Mouse (Mus musculus): ENCODE measurements around the gene Synj2.
"Not testable (repeated sequence)": the region's sequence is repeated elsewhere in the genome, so short reads cannot be mapped to it uniquely, and the experiment has no call there.

Synj2 gene

DNA sequence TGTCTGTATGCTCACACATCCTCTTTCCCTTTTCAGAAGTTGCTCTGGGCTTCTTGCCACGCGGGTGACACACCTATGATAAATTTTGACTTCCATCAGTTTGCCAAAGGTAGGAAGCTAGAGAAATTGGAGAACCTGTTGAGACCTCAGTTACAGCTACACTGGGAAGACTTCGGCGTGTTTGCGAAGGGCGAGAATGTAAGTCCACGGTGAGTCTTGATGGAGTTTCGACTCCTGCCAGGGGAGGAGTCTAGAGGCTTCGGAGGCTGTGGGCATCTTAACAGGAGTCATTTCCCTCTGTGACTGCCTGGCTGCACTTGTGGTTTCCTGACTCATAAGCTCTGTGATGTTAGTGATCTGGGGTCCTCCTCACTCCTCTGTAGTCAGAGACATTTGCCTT lies 66.8 kb downstream of the Synj2 start:
- in situ Hi-C loops (cut with MboI; ENCODE audit: low pct_unique_long_range_greater_than_20kb in 1 of 2, low sequenced_read_pairs in 2 of 2, unreplicated experiment in 1 of 2) = no loop called here

- in situ Hi-C loops (cut with MboI; ENCODE audit: low pct_unique_long_range_greater_than_20kb in 1 of 2, low sequenced_read_pairs in 2 of 2, unreplicated experiment in 1 of 2) = no loop called here
Observed at GRCm38 (mm10) chr17:6008590-6008989, 67.5 kb downstream of the Synj2 start.

DNA sequence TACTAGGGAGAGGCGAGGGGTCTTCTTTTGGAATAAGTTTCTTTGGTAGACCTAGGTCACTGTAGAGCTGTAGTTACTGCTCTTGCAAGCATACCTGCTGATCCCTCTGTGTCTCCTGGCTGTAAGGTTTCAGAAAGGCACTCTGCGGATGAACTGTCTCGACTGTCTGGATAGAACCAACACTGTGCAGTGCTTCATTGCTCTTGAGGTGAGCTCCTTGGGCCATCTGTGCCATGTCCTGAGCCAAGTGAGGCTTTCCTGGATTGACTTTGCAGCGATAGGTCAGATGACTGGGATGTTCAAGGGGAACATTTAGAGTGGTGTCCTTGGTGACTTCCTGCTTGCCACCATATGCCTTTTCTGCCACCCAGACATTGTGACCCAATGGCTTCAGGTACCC lies 68.5 kb downstream of the Synj2 start:
- in situ Hi-C loops (cut with MboI; ENCODE audit: low pct_unique_long_range_greater_than_20kb in 1 of 2, low sequenced_read_pairs in 2 of 2, unreplicated experiment in 1 of 2) = no loop called here

- in situ Hi-C loops (cut with MboI; ENCODE audit: low pct_unique_long_range_greater_than_20kb in 1 of 2, low sequenced_read_pairs in 2 of 2, unreplicated experiment in 1 of 2) = no loop called here
Observed at GRCm38 (mm10) chr17:6013079-6013478, 72.0 kb downstream of the Synj2 start.

GRCm38 (mm10) chr17:6014985-6015384 lies 73.9 kb downstream of the Synj2 start:
- in situ Hi-C loops (cut with MboI; ENCODE audit: low pct_unique_long_range_greater_than_20kb in 1 of 2, low sequenced_read_pairs in 2 of 2, unreplicated experiment in 1 of 2) = no loop called here

GRCm38 (mm10) chr17:6016213-6016780 lies 75.2 kb downstream of the Synj2 start:
- in situ Hi-C loops (cut with MboI; ENCODE audit: low pct_unique_long_range_greater_than_20kb in 1 of 2, low sequenced_read_pairs in 2 of 2, unreplicated experiment in 1 of 2) = no loop called here

- in situ Hi-C loops (cut with MboI; ENCODE audit: low pct_unique_long_range_greater_than_20kb in 1 of 2, low sequenced_read_pairs in 2 of 2, unreplicated experiment in 1 of 2) = no loop called here
Observed at GRCm38 (mm10) chr17:6017268-6017667, 76.2 kb downstream of the Synj2 start.

DNA sequence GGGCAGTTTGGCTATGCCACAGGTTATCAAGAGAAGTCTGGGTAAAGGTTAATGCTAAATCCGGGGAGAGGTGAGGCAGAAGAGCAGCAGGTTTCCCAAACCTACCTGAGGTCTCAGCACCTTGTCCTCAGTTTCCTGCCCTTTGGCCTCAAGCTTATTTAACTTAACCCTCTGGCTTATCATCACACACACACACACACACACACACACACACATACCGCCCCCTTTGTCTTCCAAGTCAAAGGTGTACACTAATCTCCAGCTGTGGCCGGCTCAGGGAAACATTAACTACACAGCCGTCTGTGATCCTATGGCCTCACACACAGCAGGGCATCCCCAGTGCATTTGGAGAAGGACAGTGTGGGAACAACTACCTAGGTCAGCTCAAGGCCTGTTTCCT lies 77.3 kb downstream of the Synj2 start:
- in situ Hi-C loops (cut with MboI; ENCODE audit: low pct_unique_long_range_greater_than_20kb in 1 of 2, low sequenced_read_pairs in 2 of 2, unreplicated experiment in 1 of 2) = no loop called here

- in situ Hi-C loops (cut with MboI; ENCODE audit: low pct_unique_long_range_greater_than_20kb in 1 of 2, low sequenced_read_pairs in 2 of 2, unreplicated experiment in 1 of 2) = no loop called here
Observed at GRCm38 (mm10) chr17:6019776-6020175, 78.7 kb downstream of the Synj2 start.

- in situ Hi-C loops (cut with MboI; ENCODE audit: low pct_unique_long_range_greater_than_20kb in 1 of 2, low sequenced_read_pairs in 2 of 2, unreplicated experiment in 1 of 2) = no loop called here
Observed at GRCm38 (mm10) chr17:6020636-6021035, 79.6 kb downstream of the Synj2 start.

DNA sequence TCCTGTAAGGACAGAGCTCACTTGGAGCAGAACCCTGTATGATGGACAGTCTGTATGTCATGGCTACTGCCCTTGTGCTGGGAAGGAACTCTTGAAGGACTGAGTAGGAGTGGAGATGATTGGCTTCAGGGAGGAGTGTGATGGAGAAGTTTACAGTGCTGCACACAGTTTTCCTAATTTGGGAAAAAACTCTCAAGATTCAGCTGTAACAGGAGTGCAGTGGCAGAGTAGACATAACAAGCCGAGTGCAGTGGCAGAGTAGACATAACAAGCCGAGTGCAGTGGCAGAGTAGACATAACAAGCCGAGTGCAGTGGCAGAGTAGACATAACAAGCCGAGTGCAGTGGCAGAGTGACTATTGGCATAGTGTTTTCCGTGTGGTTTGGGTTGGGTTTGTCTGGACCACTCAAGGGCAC lies 80.3 kb downstream of the Synj2 start:
- in situ Hi-C loops (cut with MboI; ENCODE audit: low pct_unique_long_range_greater_than_20kb in 1 of 2, low sequenced_read_pairs in 2 of 2, unreplicated experiment in 1 of 2) = not testable (repeated sequence)

- in situ Hi-C loops (cut with MboI; ENCODE audit: low pct_unique_long_range_greater_than_20kb in 1 of 2, low sequenced_read_pairs in 2 of 2, unreplicated experiment in 1 of 2) = no loop called here
Observed at GRCm38 (mm10) chr17:6025831-6026230, 84.8 kb downstream of the Synj2 start.

DNA sequence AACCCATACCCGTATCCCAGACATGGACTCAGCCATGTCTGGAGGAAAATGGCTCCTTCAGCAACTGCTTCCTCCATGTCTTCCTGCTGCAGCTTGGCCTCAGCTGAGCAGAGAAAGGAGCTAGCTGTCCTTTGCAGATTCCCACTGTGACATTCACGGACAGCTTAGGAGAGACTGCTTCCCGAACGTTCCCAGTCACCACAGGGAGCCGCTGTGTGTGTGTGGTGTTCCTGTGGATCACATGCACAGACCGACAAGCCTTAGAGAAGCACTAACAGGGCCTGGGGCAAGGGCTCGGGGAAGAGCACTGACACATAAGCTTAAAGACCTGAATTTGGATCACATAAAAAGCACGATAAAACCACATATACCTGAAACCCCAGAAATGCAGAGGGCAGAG lies 94.6 kb downstream of the Synj2 start:
- in situ Hi-C loops (cut with MboI; ENCODE audit: low pct_unique_long_range_greater_than_20kb in 1 of 2, low sequenced_read_pairs in 2 of 2, unreplicated experiment in 1 of 2) = no loop called here

DNA sequence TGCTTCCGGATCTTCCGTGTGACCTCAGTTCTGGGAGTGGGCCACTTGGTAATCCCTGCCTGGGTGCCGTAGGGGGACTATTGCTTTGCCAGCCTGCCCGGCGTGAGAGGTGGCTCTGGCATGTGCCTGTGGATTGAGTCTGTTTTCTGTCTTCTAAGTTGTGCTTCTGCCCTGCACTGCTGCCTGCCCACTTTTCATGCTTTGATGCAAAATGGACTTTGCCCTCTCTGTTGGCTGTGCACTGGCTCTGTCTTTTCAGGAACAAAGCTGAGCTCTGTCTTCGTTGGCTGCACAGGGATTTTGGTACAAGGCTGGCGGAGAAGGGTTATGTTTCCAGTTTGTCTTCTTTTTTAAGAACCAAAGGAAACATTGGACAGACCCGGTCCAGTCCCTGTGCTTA lies 95.4 kb downstream of the Synj2 start:
- in situ Hi-C loops (cut with MboI; ENCODE audit: low pct_unique_long_range_greater_than_20kb in 1 of 2, low sequenced_read_pairs in 2 of 2, unreplicated experiment in 1 of 2) = no loop called here

GRCm38 (mm10) chr17:6036872-6037271 lies 95.8 kb downstream of the Synj2 start:
- in situ Hi-C loops (cut with MboI; ENCODE audit: low pct_unique_long_range_greater_than_20kb in 1 of 2, low sequenced_read_pairs in 2 of 2, unreplicated experiment in 1 of 2) = no loop called here

DNA sequence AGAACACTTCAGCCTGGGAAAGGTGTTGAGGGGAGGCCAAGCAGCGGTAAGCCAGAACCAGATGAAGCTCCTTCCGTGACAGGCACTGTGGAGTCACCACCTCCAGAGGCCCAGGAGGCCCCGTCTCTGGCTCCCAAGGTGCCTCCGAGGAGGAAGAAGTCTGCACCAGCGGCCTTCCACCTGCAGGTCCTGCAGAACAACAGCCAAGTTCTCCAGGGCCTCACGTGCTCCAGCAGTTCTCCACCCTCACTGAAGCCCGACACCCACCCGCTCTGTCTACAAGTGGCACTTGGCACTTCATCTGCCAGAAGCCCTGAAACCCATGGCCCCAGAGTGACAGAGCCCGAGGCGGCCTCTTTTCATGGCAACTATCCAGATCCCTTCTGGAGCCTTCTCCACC lies 96.4 kb downstream of the Synj2 start:
- in situ Hi-C loops (cut with MboI; ENCODE audit: low pct_unique_long_range_greater_than_20kb in 1 of 2, low sequenced_read_pairs in 2 of 2, unreplicated experiment in 1 of 2) = no loop called here

- in situ Hi-C loops (cut with MboI; ENCODE audit: low pct_unique_long_range_greater_than_20kb in 1 of 2, low sequenced_read_pairs in 2 of 2, unreplicated experiment in 1 of 2) = no loop called here
Observed at GRCm38 (mm10) chr17:6052801-6053200, 111.7 kb downstream of the Synj2 start.

DNA sequence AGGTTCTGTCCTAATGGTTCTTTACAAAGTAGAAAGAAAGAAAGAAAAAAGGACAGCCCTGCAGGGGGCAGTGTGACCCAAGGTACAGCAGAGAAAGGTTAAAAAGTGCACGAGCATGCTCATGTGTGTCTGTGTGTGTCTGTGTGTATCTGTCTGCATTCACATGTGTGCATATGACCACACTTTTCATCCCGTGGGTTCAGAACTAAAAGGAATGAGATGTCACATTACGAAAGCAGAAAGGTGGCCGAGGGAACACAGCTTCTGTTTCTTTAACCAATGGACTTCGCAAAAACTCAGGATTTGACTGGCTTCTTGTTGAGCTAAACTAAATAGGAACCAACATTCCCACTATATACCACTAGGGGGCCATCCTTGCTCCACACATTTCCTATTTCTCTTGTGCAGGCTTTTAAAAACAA lies 113.9 kb downstream of the Synj2 start:
- in situ Hi-C loops (cut with MboI; ENCODE audit: low pct_unique_long_range_greater_than_20kb in 1 of 2, low sequenced_read_pairs in 2 of 2, unreplicated experiment in 1 of 2) = no loop called here

DNA sequence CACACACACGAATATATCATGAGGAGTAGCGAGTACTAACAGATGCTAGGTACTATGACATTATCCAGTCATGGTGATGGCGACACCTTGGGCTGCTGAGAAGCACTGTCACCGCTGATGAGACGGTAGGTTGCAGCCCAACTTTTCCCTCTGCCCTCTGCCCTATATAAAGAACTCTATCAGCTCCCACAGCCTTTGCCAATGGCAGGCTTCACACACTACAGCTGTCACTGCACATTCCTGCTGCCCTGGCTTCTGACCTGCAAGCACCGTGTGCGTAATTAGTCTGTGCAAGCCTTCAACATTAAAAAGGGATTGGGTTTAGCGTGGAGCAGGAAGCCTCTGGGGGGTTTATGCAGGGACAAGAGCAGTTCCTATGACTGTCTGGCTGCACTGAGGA lies 121.7 kb downstream of the Synj2 start:
- in situ Hi-C loops (cut with MboI; ENCODE audit: low pct_unique_long_range_greater_than_20kb in 1 of 2, low sequenced_read_pairs in 2 of 2, unreplicated experiment in 1 of 2) = no loop called here

- in situ Hi-C loops (cut with MboI; ENCODE audit: low pct_unique_long_range_greater_than_20kb in 1 of 2, low sequenced_read_pairs in 2 of 2, unreplicated experiment in 1 of 2) = no loop called here
Observed at GRCm38 (mm10) chr17:6063532-6063931, 122.5 kb downstream of the Synj2 start.

DNA sequence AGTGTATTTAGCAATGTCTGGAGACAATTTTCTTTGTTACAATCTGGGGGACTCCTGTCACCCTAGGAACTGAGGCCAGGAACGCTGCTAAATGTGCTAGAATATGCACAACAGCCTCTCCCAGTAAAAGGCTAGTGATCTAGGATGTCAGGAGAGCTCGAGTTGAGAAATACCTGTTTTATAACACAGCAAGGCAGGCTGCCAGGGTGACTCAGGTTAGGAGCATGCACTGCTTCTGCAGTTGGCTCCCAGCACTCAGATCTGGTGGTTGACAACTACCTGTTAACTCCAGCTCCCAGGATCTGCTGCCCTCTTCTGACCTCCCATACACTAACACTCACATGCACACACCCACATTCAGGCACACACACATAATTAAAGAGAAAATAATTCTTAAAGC lies 124.9 kb downstream of the Synj2 start:
- in situ Hi-C loops (cut with MboI; ENCODE audit: low pct_unique_long_range_greater_than_20kb in 1 of 2, low sequenced_read_pairs in 2 of 2, unreplicated experiment in 1 of 2) = no loop called here
